Mouse (Mus musculus) forebrain, embryonic 11.5 days (tissue): ENCODE results near the gene Rhobtb1. TPM values are rescaled to one million over a fixed set of nuclear protein-coding genes. Genes with fewer than 3 reads are reported as not detected.

ENCODE experiments used
- ATAC-seq: fragments of 200-750 bp; cut with Nextera tagmentation; replicated peaks from 2 replicates; pipeline ENCODE4 v1.8.0; 2017; ENCODE audit warnings: moderate TSS enrichment; ENCODE audit not compliant: low FRiP score
- DNase-seq: peaks from one replicate; pipeline ENCODE4 v3.0.0-alpha.2; 2017; ENCODE audit warnings: low spot score
- H3K27ac ChIP-seq: fragments of 300-500 bp; sonication (generic); 2 replicates; pipeline ENCODE4 v1.5.1; 2014; ENCODE audit warnings: low read depth, low read length
- H3K27me3 ChIP-seq: fragments of 300-500 bp; sonication (generic); 2 replicates; pipeline ENCODE4 v1.6.1; 2014; ENCODE audit warnings: mild to moderate bottlenecking, low read length, mixed read lengths; ENCODE audit not compliant: control insufficient read depth, insufficient read depth
- H3K36me3 ChIP-seq: fragments of 300-500 bp; sonication (generic); 2 replicates; pipeline ENCODE4 v1.6.1; 2014; ENCODE audit warnings: mild to moderate bottlenecking, low read length, moderate library complexity, mixed read lengths; ENCODE audit not compliant: control insufficient read depth, insufficient read depth
- H3K4me1 ChIP-seq: fragments of 300-500 bp; sonication (generic); replicated peaks from 2 replicates; pipeline ENCODE4 v1.6.1; 2014; ENCODE audit warnings: low read length, mixed read lengths; ENCODE audit not compliant: control insufficient read depth, insufficient read depth
- H3K4me2 ChIP-seq: fragments of 300-500 bp; sonication (generic); 2 replicates; pipeline ENCODE4 v1.6.1; 2014; ENCODE audit warnings: low read depth, mild to moderate bottlenecking, low read length, moderate library complexity, mixed read lengths; ENCODE audit not compliant: severe bottlenecking
- H3K4me3 ChIP-seq: fragments of 300-500 bp; sonication (generic); 2 replicates; pipeline ENCODE4 v1.5.1; 2014; ENCODE audit warnings: low read depth, low read length
- H3K9ac ChIP-seq: fragments of 300-500 bp; sonication (generic); 2 replicates; pipeline ENCODE4 v1.6.1; 2014; ENCODE audit warnings: low read length
- H3K9me3 ChIP-seq: fragments of 300-500 bp; sonication (generic); 2 replicates; pipeline ENCODE4 v1.6.1; 2016; ENCODE audit warnings: low read length, mixed read lengths; ENCODE audit not compliant: control insufficient read depth
- WGBS: fragments of 180-500 bp; shearing (Covaris S2); extraction: QIAGEN DNeasy Blood & Tissue Kit; methylation state at CpG from one replicate; pipeline ENCODE4 v1.1.7; 2014; 5-methylcytosine and 5-hydroxymethylcytosine counted together
- polyA plus RNA-seq: library from polyadenylated mRNA; unstranded; fragments of >200 nt; fragmentation: Nextera tagmentation; extraction: Ambion mirVana; gene quantifications from 2 replicates; pipeline ENCODE4 v1.2.1, GENCODE M21; 2014

Gene Rhobtb1
- polyA plus RNA-seq, 1 experiment from 2014 or later = 15.6 TPM

DNA sequence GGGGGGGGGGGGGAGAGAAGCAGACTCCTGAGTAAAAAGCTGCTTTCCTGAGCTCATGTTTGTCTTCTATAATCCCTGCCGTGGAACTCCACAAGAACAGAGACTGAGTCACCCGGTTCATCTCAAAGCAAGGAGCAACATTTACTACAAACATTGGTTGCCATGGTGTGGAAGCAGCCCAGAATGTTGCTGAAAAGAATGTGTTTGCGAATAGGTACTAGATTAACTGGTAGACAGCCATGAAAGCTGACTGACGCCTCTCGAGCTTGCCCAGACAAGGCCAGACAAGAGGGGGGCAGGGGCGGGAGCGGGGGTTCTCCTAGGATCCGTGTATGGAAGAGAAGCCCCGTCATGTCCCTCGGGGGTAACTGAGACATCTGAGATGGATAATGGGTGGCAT, 120.2 kb downstream of the Rhobtb1 start:
- no peak overlapping the region for H3K9ac ChIP-seq
- H3K27me3 ChIP-seq = no peaks in the 10 kb centered on the region
- no peaks in the 10 kb centered on the region for H3K9me3 ChIP-seq
- no peak overlapping the region for H3K4me2 ChIP-seq
- no peak for DNase-seq
- no peak for ATAC-seq
- H3K27ac ChIP-seq = no peak overlapping the region
- H3K4me3 ChIP-seq = no peak overlapping the region
- peaks cover 5% of the 10 kb centered on the region; the same call in 1 of the 2 replicates for H3K36me3 ChIP-seq
- 76% methylated on average over 10 of the region's 10 CpGs for WGBS
- no peaks in the 10 kb centered on the region for H3K4me1 ChIP-seq

DNA sequence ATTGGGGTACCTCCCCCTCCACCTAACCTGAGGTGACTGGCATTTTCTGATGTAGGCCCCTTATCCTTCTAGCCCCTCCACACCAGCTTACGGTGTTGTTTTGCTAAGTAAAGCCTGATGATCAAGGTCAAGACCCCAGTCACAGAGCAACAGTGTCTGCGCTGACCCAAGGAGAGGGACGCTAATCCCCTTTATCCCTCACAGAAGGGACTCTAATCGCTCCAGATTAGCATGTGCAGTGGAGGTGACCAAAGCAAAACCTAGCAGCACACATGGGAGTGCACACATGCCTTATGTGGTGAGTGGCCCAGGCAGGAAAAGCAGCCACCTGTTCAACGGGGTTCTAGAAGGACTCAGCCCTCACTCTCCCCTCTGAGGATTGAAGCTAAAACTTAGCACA, 123.0 kb downstream of the Rhobtb1 start:
- H3K27ac ChIP-seq = no peak overlapping the region
- 22% methylated on average over 5 of the region's 5 CpGs for WGBS

DNA sequence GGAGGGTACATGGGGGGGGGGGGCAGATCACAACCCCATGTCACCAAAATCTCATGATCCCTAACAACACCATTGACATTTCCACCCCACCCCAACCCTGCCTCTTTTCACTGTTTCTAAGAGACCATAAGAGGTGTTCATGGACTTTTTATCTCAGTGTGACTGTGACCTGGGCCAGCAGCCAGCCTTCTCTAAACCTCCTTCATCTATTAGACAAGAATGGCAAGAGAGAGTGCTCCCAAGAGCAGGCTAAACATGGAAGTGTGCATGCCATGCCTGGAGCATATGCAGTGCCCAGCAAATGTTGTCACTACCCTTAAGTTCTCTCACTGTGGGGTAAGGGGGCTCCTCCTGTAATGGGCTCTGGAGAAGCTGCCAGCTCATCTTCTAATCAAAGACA, 123.5 kb downstream of the Rhobtb1 start:
- Histone ChIP-seq H3K27ac (no peak overlapping the region), H3K36me3 (peaks cover 5% of the 10 kb centered on the region; the same call in 1 of the 2 replicates), H3K27me3 (no peaks in the 10 kb centered on the region), H3K9me3 (no peaks in the 10 kb centered on the region), H3K4me3 (no peak overlapping the region), H3K4me1 (no peaks in the 10 kb centered on the region), H3K9ac (no peak overlapping the region), H3K4me2 (no peak overlapping the region)
- no peak for DNase-seq
- ATAC-seq = no peak

More for the DNA sequence above, 123.0 kb downstream of the Rhobtb1 start:
- ATAC-seq (no peak), DNase-seq (no peak)
- H3K4me2 ChIP-seq = no peak overlapping the region
- H3K9ac ChIP-seq = no peak overlapping the region
- no peaks in the 10 kb centered on the region for H3K9me3 ChIP-seq
- no peak overlapping the region for H3K4me3 ChIP-seq
- peaks cover 5% of the 10 kb centered on the region; the same call in 1 of the 2 replicates for H3K36me3 ChIP-seq
- H3K27me3 ChIP-seq = no peaks in the 10 kb centered on the region
- H3K4me1 ChIP-seq = no peaks in the 10 kb centered on the region

DNA sequence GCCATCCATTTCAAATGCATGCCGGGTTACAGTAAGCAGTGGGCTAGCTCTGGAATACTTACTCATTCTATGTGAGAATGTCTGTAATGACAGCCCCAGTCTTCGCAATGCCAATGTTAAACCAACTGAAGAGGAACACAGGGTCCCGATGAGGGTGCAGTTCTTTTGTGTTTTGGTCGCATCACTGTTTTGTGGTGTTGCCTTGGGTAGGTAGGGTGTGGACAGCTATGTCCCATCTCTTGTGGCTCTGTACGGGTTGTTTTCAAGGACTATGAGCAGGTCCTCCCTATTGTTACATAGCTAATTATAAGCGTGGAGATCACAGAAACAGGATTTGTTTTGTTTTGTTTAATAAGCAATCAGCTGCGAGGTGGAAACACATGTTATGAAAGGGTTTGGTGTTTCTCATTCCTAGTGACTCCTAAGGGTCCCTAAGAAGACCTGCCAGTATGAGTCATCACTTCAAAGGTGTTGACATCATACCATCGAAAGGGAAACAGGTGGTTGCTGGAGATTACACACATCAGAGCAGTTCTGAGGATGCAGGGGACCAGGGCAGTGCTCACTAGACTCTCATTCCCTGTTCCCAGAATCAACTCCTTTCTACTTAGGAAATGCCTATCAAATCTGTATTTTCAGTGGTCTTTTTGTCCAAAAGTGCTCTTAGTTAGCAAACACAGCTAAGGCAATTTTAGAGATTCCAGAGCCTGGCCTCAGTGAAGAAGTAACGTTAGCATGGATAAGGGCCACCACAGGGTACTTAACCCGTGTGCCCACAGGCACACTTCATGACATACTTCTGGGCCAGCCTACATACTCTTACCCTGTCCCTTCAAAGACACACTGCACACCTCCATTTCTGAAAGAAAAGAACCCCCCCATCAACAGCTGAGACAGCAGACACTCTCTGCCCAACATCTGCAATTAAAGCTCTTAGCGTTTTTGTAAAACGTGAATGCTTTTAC, 124.9 kb downstream of the Rhobtb1 start:
- no peaks in the 10 kb centered on the region for H3K27me3 ChIP-seq
- H3K27ac ChIP-seq = no peak overlapping the region
- H3K9me3 ChIP-seq = no peaks in the 10 kb centered on the region
- ATAC-seq (no peak), DNase-seq (no peak)
- no peak overlapping the region for H3K4me2 ChIP-seq
- H3K4me3 ChIP-seq = no peak overlapping the region
- no peak overlapping the region for H3K9ac ChIP-seq
- H3K36me3 ChIP-seq = no peaks in the 10 kb centered on the region
- 90% methylated on average over 12 of the region's 12 CpGs for WGBS
- no peaks in the 10 kb centered on the region for H3K4me1 ChIP-seq

DNA sequence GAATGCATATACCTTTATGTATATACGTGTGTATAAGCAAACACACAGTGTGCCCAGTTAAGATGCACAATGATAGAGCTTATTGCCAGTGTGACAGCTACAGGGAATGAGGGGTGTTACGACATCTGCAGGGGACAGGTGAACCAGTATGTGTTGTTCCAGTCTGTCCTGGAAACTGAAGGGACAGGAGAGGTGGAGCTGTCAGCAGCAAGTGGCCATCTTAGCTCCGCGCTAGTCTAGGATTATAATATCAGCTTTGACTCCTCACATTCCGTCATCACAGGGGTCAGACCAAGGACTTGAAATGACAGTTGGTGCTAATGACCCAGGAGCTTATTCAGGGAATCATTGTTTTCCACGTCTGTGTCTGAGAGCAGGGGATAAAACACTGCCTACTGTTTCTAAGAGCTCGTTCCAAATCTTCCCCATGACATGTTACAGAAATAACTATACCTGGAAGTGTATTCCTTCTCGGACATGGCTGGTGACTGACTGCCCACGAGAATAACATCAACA, 125.7 kb downstream of the Rhobtb1 start:
- no peaks in the 10 kb centered on the region for H3K27me3 ChIP-seq
- no peak overlapping the region for H3K4me3 ChIP-seq
- H3K27ac ChIP-seq = no peak overlapping the region
- H3K9ac ChIP-seq = no peak overlapping the region
- H3K4me1 ChIP-seq = no peaks in the 10 kb centered on the region
- no peaks in the 10 kb centered on the region for H3K9me3 ChIP-seq
- no peak for DNase-seq
- WGBS = 88% methylated on average over 9 of the region's 9 CpGs
- no peak overlapping the region for H3K4me2 ChIP-seq
- H3K36me3 ChIP-seq = no peaks in the 10 kb centered on the region
- no peak for ATAC-seq

DNA sequence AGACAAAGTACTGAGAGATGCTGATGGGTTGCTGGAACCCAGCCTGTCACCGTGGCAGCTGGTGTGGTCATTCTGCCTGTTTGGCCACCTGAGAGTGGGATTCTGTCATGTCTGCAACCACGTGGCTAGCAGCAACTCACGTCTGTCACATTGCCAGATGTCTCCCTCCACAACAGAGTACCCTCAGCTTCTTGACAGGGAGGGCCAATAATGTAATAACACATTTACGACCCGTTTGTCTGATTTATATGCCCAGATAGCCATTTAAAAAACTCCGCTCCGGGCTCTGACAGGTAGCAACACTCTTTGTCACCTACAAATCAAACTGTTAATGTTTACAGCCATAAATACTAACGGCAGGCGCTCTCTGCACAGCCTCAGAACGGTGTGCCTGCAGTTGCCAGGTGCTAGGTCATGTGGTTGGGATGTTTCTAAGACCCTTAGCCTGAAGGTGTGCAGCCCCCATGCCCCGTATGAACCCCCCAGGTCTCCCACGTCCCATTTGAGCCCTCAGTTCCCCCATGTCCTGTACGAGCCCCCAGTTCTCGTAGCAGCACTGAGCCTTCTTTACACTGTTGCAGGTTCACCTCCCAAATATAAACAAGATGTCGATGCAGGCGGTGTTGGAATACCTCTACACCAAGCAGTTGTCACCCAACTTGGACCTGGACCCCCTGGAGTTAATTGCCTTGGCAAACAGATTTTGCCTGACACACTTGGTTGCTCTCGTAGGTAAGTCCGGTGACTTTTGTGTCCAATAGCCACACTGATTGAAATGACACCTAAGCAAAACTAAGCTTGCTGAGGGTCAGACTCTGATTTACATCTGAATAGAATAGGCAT, 127.8 kb downstream of the Rhobtb1 start:
- H3K9ac ChIP-seq = no peak overlapping the region
- no peak for DNase-seq

DNA sequence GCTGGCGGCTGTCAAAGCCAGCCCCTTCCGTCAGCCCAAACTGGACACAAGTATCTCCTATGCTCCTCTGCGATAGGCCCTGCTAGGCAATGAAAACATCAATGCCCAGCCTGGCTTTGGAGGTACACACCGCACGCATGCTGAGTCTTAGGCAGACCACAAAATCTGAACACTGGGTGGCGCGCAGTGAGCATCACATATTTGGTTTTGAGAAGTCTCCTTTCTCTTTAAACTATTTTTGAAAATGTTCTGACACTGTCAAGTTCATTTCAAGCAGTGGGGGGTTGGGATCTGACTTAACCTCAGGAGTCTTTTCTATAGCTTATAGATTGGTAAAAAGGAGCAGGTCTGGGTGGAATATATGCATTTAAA, 128.4 kb downstream of the Rhobtb1 start:
- Histone ChIP-seq H3K4me1 (no peaks in the 10 kb centered on the region), H3K4me2 (no peak overlapping the region), H3K27ac (no peak overlapping the region), H3K27me3 (no peaks in the 10 kb centered on the region), H3K9ac (no peak overlapping the region), H3K36me3 (no peaks in the 10 kb centered on the region), H3K4me3 (no peak overlapping the region), H3K9me3 (no peaks in the 10 kb centered on the region)
- WGBS = 78% methylated on average over 7 of the region's 7 CpGs
- ATAC-seq = no peak
- no peak for DNase-seq

More for the DNA sequence above, 127.8 kb downstream of the Rhobtb1 start:
- Histone ChIP-seq H3K27ac (no peak overlapping the region), H3K27me3 (no peaks in the 10 kb centered on the region), H3K9me3 (no peaks in the 10 kb centered on the region), H3K4me1 (no peaks in the 10 kb centered on the region), H3K36me3 (no peaks in the 10 kb centered on the region), H3K4me2 (no peak overlapping the region), H3K4me3 (no peak overlapping the region)
- no peak for ATAC-seq
- WGBS = 90% methylated on average over 18 of the region's 18 CpGs

DNA sequence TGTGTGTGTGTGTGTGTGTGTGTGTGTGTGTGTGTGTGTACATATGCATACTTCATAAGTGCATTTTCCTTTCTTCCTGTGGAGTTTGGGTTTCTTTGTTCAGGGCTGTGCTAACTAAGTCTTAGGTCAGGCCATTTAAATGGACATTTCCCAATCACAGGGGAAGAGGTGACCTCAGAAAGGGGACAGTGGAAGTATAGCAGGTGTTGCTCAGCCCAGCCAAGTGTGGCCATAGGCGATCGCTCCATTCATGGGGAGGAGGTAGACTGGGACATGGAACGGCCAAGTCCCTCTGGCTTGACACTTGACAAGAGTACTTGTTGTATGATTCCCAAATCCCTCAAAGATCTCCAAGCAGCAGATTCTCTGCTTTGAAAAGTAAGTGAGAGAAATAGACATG, 135.7 kb downstream of the Rhobtb1 start:
- Histone ChIP-seq H3K4me1 (no peaks in the 10 kb centered on the region), H3K36me3 (no peaks in the 10 kb centered on the region; the same call in 1 of the 2 replicates), H3K4me3 (no peak overlapping the region), H3K27me3 (no peaks in the 10 kb centered on the region), H3K27ac (no peak overlapping the region), H3K9me3 (no peaks in the 10 kb centered on the region), H3K4me2 (no peak overlapping the region), H3K9ac (no peak overlapping the region)
- 99% methylated on average over 3 of the region's 3 CpGs for WGBS
- DNase-seq = no peak
- ATAC-seq = no peak
